ENCODE assay signal across 9 mouse cellular contexts in genomic region chr4:109430854-109431253, GRCm38 (mm10). TPM values are rescaled to one million over a fixed set of nuclear protein-coding genes. Genes with fewer than 3 reads are reported as not detected.
A peak's percentile ranks its signal among the peaks of the same experiment; 100 is the strongest.
DNase-seq lines count a peak whose midpoint lies in the region; ATAC-seq lines count a peak whose summit lies in the region.
"Had no signal": no experiment of that assay in that cellular context is flagged by ENCODE, and none has a peak within 500 bp of the region (broad histone marks: within the 10 kb centered on the region; RNA-seq: fewer than 3 reads in every experiment).

No protein-coding gene starts in this region.

- intact Hi-C loops in heart, postnatal 10 days (cut with DNase I) = no loop called here

- H3K4me3 ChIP-seq in embryonic facial prominence, embryonic 14.5 days (ENCODE audit: low read depth, low read length) = no peak overlapping the region

- no peaks in the 10 kb centered on the region for H3K36me3 ChIP-seq in embryonic facial prominence, embryonic 14.5 days (ENCODE audit: control insufficient read depth, insufficient read depth, low read length)

- H3K4me1 ChIP-seq in embryonic facial prominence, embryonic 14.5 days (ENCODE audit: control insufficient read depth, insufficient read depth, low read length) = no peaks in the 10 kb centered on the region

- peak; percentile 62 to 80 for DNase-seq in adrenal gland, adult (ENCODE audit: inconsistent age in 2 of 2, low spot score in 1 of 2)
- no peak for DNase-seq in adrenal gland, postnatal 4 days (ENCODE audit: low spot score in 2 of 2)
- DNase-seq in adrenal gland, postnatal 14 days = peak; percentile 65
- peak; percentile 65 for DNase-seq in embryonic facial prominence, embryonic 14.5 days (ENCODE audit: low spot score)
- DNase-seq in heart, postnatal 10 days = peak; percentile 55 to 64
- DNase-seq in kidney, postnatal 36 days = peak; percentile 60 to 79
- peak; percentile 80 for DNase-seq in lung, postnatal 36 days
- peak; percentile 55 to 68 for DNase-seq in spleen, postnatal 14 days (ENCODE audit: low spot score in 2 of 2)

- no peaks in the 10 kb centered on the region for H3K9me3 ChIP-seq in embryonic facial prominence, embryonic 14.5 days (ENCODE audit: control insufficient read depth, low read length)

- H3K27ac ChIP-seq in embryonic facial prominence, embryonic 14.5 days (replicated peaks; ENCODE audit: low read depth, low read length) = no peak overlapping the region

- H3K27me3 ChIP-seq in embryonic facial prominence, embryonic 14.5 days (replicated peaks; ENCODE audit: control insufficient read depth, insufficient read depth, low read length) = no peaks in the 10 kb centered on the region
- H3K27me3 ChIP-seq: Patski had no signal

- peak; percentile 47; the same call in 1 of the 2 replicates for ATAC-seq in embryonic facial prominence, embryonic 14.5 days (ENCODE audit: low read depth)
- ATAC-seq: Patski had no signal

- 36% methylated on average over 13 of the region's 13 CpGs for WGBS in embryonic facial prominence, embryonic 14.5 days

- H3K9ac ChIP-seq in embryonic facial prominence, embryonic 14.5 days (ENCODE audit: low read depth, low read length) = no peak overlapping the region

- no peak overlapping the region for H3K4me2 ChIP-seq in embryonic facial prominence, embryonic 14.5 days (ENCODE audit: low read depth, low read length)

RNA-seq across cellular contexts. Expression of gene Ttc39a, which starts 24.4 kb away (rescaled TPM):
- total RNA-seq in adrenal gland, postnatal 4 days (2021) = 10 to 100 TPM; 10.9 to 11.0 TPM
- 6.2 and 7.1 TPM in 2 replicates for total RNA-seq in adrenal gland, postnatal 14 days (2021)
- polyA plus RNA-seq in embryonic facial prominence, embryonic 14.5 days (2014; fragmentation: Nextera tagmentation; extraction: Ambion mirVana) = 4.0 and 4.2 TPM in 2 replicates
- total RNA-seq in heart, postnatal 10 days (2021) = 1 to 10 TPM; 2.8 to 4.1 TPM

RNA-seq across cellular contexts. Expression of gene Rnf11, which starts 53.7 kb away (rescaled TPM):
- total RNA-seq in adrenal gland, postnatal 4 days (2021) = 100 to 1,000 TPM in 1 of 2 experiments, 10 to 100 TPM in 1; 97.4 to 103 TPM
- 122 and 138 TPM in 2 replicates for total RNA-seq in adrenal gland, postnatal 14 days (2021)
- 75.1 and 76.1 TPM in 2 replicates for polyA plus RNA-seq in embryonic facial prominence, embryonic 14.5 days (2014; fragmentation: Nextera tagmentation; extraction: Ambion mirVana)
- 100 to 1,000 TPM; 107 to 112 TPM for total RNA-seq in heart, postnatal 10 days (2021)

Comparison
In these comparisons a context has a peak if more than half of its experiments do, and no peak if none do; other contexts are left out.
1. DNase-seq: peak in adrenal gland, adult (2 of 2), adrenal gland, postnatal 14 days (single experiment), embryonic facial prominence, embryonic 14.5 days (single experiment), heart, postnatal 10 days (2 of 2), kidney, postnatal 36 days (2 of 2), lung, postnatal 36 days (single experiment) and spleen, postnatal 14 days (2 of 2); none in adrenal gland, postnatal 4 days (0 of 2).